Mouse (Mus musculus): ENCODE data around the gene Pdlim7.
A peak's percentile ranks its signal among the peaks of the same experiment; 100 is the strongest.

Gene Pdlim7

DNA sequence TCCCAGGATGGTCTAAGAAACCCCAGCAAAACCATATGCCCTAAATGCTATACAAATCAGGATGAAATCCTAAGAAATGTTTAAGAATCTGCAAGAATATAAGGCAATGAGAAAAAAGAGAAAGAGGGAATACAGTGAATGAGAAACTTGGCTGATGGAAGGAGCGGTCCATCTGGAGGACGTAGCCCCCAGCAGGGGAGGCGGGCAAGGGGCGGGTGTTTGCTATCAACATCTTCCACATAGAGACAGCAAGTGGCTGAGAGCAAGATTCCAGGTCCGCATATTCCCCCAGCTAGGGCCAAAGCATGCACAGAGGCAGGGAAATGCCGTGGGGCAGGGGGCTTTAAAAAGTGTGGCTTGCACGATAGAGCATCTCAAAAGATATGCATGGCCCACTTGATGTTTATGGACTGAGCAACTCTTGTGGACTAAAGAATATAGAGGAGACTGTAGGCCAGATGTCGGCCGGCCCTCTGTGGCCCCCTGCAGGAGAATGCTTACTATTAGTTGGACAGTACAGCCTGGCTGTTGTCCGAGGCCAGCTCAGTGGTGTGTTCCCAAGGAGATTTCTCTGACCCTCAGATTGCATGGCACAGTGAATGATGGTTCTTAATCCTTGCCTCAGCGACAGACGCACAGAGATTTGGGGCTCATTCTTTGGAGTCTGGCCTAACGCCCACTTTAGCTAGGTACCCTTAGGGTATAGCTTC is 44.5 kb downstream of the Pdlim7 start:
- DNase-seq (ENCODE audit: inconsistent age in 2 of 2, low spot score in 1 of 2): peak; percentile 67 to 86

DNA sequence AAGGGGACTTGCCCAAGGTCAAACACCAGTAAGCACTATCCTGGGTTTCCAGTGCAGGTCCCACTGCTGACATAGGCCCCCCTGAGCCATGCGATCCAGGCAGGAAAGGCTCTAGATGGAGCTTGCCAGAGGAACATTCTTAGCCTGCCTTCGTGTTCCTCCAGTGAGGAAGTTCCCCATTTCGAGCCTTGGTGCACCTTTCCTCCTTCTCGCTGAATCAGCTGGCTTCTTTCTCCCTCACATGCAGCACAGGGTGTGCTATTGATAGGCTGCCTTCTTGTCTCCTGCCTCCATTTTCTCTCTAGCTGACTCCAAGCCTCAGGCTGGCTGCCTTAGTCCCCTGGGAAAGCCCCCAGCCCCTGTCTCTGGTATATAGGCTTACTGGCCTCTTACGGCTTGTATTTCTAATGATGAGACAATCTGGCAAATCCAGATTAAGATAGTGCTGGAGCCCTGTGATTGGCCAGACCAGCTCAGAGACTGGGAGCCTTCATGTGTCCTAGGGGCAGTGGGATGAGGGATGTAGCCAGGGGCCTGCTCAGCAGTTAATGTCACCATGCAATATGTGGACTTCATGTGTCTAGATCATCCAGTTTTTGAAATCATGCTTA is 47.5 kb downstream of the Pdlim7 start:
- DNase-seq (ENCODE audit: inconsistent age in 2 of 2, low spot score in 1 of 2): no peak

DNA sequence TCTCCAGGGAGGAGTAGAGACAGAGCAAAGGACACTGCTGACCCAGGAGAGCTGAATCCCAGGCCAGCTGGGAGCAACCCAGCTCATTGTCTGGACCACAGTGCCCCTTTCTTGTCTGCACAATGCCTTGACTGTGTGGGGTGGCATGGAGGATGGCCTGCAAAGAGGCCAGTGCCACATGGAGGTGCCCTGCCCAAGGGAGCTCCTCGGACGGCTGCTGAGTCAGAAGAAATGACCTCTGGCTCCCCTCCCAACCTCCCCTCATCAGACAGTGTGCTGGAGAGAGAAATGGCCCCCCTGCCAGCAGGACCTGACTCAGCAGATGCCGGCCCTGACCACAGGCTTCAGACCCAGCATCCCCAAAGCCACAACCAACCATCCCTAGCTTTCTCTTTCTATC is 48.3 kb downstream of the Pdlim7 start:
- DNase-seq (ENCODE audit: inconsistent age in 2 of 2, low spot score in 1 of 2): peak; percentile 59 to 69

DNA sequence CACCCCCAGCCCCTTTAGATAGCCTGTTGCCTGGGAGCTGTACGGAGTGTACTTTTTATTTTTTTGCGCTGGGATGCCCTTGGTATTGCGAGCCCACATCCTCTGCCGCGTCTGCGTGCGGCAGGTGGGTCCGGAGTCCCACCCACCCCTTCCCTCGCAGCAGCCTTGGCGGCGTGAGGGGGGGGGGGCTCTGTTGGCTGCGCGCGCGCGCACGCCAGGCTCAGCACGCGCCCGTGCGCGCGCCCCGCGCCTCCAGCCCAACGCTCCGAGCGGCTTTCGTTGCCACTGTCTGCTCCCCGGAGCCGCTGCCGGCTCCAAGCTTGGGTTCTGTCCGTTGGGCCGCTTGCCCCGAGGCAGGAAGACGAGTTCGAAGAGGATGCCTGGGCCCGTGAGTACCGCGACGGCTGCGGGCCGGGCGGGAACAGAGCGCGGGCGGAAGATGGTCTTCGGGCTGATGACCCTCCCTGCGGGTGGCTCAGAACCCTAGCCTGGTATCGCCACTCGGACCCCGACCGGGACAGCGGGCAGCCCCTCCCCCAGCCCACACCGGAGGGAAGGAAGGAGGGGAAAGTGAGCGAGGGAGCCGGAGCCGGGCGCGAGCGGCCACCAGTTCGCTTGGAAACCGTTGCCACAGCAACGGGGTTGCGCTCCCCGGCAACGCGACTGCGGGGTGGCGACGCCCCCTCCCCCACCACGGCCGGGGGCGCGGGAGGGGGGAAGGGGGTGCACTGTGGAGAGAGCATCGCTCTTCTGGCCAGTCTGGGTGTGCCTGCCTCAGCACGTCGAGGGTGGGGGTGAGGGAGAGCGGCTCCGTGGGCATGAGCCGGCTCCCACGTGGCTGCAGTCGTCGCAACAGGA is 49.2 kb downstream of the Pdlim7 start, which contains the start of gene Prr7:
Gene Prr7, plus strand, starts transcription at position 241 of the 858 bp plus-strand sequence.
- DNase-seq (ENCODE audit: inconsistent age in 2 of 2, low spot score in 1 of 2): peak; percentile 63 to 82

DNA sequence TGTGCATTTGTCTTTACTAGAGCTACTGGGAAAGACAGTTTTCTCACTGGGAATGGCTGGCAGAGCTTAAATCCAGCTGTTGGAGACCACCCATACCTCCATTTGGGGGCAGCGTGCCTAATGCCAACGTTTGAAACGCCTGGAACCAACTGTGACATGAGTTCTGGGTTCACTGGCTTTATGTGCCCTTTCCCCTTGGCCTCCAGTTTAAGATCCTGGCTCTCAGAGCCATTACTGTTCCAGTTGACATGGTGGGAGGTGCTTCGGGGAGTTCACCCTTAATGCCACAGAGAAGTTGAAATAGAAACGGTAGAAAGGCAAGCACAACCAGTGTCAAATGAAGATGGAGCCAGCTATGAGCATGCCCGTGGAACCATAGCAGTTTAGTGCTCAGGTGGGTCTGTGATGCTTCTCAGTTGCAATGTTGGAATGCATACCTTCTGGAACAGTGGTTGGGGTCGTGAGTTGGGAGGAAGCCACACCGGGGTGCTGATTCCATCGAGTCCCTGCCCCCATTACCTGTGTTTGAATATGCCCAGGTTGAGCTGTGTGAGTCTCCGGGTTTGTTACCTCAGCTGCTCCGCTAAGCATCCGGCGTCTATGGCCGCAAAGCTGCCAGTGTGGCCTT is 50.0 kb downstream of the Pdlim7 start:
- peak; percentile 52 to 68 for DNase-seq (ENCODE audit: inconsistent age in 2 of 2, low spot score in 1 of 2)

DNA sequence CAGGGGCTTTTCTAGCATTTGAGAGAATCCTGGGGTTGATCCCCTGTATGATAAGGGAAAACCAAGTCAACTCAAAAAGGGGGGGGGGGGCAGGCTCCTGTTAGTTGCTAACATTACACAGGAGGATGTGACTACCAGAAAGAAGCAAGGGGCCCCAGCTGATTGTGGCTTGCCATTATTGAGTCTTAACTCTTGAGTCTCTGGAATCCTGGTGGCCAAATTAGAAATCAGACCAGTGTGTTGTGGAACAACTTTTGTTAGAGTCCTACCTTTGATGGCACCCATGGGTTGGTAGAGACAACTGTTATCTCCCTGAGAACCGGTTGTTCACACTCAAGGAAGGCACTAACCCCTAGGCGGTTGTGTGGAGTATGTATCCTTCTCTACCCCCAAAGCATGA is 50.5 kb downstream of the Pdlim7 start:
- DNase-seq (ENCODE audit: inconsistent age in 2 of 2, low spot score in 1 of 2): no peak

DNA sequence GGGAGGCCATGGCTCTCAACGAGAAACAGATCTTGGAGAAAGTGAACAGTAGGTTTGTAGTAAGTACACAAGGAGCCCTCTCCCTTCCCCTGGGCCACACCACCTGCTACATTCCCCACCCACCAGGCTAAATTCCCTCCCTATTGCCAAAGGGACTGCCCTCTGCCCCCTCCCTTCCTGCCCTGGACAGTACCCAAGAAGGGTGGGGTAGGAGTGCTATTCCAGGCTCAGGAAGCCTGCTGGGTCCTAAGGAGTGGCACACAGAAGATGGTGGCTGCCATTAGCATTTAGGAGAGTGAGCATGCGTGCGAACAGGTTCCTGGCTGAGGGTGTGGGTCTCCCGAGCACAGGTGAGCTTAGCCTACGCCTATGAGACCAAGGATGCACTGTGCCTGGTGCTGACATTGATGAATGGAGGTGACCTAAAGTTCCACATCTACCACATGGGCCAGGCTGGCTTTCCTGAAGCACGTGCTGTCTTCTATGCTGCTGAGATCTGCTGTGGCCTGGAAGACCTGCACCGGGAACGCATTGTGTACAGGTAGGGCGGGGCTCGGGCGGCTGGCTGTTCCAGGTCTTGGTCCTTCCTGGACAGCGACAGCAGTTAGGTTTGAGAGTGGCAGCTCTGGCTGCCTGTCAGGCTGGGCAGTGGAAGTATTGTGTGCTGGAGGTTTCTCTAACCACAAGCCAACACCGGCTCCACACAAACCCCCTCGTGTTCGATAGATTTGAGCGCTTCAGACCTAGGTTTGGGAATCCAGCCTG is 61.5 kb downstream of the Pdlim7 start:
- peak in 1 of 2 experiments; percentile 56 for DNase-seq (ENCODE audit: inconsistent age in 2 of 2, low spot score in 1 of 2)

DNA sequence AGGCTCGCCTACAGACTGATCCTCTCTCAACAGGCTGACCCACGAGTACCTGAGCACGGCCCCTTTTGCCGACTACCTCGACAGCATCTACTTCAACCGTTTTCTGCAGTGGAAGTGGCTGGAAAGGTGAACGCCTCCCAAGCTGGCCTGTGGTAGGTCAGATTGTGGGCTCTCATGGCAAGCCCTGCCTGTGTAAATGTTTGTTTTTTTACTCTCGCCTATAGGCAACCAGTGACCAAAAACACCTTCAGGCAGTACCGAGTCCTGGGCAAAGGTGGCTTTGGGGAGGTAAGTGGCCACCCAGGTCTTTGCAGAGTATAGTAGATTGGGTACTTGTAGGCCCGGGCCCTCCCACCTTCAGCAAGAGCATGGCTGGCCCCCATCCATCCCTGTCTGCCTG is 62.2 kb downstream of the Pdlim7 start:
- no peak for DNase-seq (ENCODE audit: inconsistent age in 2 of 2, low spot score in 1 of 2)

DNA sequence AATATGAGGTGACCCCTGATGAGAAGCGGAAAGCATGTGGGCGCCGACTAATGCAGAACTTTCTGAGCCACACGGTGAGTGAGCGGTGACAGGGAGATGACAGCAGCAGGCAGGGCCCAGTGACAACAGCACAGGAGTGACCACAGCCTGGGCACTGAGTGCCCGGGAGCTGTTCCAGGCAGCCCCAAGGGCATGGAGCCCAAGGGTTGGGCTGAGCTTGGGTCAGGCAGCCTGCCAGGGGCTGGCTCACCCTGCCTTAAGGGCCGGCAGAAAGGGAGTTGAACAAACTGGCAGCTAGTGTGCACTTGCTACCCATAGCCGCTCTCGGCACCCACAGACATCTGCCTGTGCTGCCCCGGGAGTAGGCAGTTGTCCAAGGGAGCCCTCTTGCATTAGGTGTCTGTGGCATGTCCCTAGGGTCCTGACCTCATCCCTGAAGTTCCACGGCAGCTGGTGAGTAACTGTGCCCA is 62.9 kb downstream of the Pdlim7 start:
- peak; percentile 92 to 94 for DNase-seq (ENCODE audit: inconsistent age in 2 of 2, low spot score in 1 of 2)

DNA sequence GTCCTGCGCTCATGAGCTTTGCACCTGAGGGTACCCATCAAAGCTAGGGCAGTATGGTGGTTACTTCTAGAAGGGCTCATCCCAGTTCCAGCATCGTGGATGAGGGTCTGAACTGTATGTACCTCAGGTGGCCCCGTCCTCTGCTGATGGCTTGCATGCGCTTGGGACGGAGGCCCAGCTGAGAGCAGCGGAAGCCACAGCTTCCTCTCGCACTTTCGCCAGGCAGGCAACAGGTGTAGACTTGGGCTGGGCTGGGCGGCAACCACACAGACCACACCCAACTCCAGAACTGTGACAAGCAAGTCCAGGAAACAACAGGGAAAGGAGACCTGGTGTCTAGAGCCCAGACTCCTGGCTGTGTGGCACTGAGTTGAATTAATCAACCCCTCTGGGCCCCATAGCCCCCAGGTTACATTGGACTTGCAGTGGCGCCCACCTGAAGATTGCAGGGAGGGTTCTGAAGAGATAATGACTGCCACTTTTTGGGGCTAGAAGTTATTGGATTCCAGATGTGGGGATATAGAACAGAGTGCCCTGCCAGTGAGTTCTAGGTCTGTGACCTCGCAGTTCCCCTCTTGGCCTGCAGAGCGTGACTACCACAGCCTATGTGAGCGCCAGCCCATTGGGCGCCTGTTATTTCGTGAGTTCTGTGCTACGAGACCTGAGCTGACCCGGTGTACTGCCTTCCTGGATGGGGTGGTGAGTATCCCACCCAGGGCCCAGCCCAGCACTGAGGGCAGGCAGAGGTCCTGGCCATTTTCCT is 63.6 kb downstream of the Pdlim7 start:
- peak in 1 of 2 experiments; percentile 21 for DNase-seq (ENCODE audit: inconsistent age in 2 of 2, low spot score in 1 of 2)

DNA sequence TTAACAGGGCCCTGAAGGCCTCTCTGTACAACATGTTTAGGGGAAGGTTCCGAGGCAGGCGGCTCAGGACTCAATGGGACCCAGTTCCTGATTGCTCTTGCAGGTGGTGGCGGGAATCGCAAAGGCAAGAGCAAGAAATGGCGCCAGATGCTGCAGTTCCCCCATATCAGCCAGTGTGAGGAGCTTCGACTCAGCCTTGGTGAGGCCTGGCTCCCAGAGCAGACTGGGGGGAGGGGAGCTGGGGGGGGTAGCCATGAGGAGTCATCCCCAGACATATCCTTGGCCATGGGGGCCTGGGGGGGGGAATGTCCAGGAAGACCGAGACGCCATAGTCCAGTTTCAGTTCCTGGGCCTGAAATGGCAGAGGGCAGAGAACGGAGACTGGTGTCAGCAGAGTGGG is 64.3 kb downstream of the Pdlim7 start:
- peak in 1 of 2 experiments; percentile 16 for DNase-seq (ENCODE audit: inconsistent age in 2 of 2, low spot score in 1 of 2)

DNA sequence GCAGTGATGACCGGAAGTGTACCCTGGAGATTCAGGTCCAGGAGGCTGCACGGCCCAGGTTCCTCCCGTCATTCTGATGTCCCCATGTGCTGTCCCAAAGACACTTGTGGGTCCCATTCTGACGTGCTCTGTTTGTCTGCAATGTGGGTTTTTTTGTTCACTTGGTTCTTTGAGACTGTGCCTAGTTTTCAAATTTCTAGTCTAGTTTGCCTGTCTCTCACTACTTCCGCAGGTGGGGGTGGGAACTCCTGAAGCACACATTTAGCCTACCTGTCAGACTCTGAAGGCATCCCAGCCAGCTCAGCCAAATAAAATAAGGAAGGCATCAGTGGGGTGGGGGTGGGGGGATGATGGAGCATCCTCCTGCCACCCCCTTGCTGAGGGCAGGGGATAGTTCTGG is 65.3 kb downstream of the Pdlim7 start:
- DNase-seq (ENCODE audit: inconsistent age in 2 of 2, low spot score in 1 of 2): no peak

DNA sequence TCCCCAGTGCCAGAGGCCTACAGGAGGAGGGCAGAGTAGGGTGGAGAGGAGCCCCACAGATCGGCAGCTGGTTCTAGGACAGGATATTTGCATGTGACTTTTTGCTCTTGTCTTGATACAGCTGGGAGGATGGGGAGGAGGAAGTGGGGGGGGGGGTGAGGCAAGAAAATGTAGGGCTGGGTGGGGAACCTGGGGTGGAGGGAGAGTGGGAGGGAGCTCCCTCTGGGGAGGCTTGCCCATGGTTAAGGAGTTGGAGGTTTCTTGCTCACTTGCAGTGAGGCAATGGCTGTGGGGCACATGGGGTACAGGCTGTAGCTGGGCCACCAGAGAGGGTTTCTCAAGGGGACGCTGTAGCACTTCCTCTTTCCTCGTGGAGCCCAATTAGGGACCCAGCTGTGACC is 65.9 kb downstream of the Pdlim7 start:
- DNase-seq (ENCODE audit: inconsistent age in 2 of 2, low spot score in 1 of 2): peak in 1 of 2 experiments; percentile 16

DNA sequence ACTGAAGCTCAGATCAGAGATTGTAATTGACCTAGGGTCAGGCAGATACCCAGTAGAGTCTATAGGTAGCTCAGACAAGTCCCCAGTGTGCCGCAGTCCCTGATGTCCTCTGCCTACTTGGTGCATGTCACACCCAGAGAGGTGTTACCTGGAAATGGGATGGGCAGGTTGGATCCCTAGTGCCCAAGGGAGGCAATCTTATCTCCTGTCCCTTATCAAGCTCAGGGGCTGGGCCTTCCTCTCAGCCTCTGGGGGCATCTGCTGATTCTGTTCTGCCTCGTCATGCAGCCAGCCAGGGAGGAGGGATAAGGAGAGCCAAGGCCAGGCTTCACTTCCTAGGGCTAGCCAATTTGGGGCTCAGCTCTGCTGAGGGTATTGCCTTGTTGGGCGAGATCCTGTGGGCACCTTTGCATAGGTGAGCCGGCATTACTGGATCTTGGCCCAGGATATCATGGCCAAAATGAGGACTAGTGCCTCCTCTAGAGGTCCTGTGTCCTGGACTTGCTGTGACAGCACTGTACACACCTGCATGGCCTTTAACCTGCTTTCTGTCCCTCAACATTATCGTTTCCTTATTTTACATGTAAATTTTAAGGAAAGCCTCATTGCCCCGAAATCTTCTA is 66.9 kb downstream of the Pdlim7 start:
- peak in 1 of 2 experiments; percentile 58 for DNase-seq (ENCODE audit: inconsistent age in 2 of 2, low spot score in 1 of 2)
